Mouse (Mus musculus): Measurements from ENCODE around the gene Ttyh3. TPM values are rescaled to one million over a fixed set of nuclear protein-coding genes. Genes with fewer than 3 reads are reported as not detected.

The Ttyh3 gene
- polyA plus RNA-seq, 1 experiment from 2014 or later: 8.5 TPM

GRCm38 (mm10) chr5:140634798-140635722 is 13.8 kb downstream of the Ttyh3 start:
- Histone ChIP-seq H3K9ac (ENCODE audit: low read length) (no peak overlapping the region), H3K4me2 (replicated peaks; ENCODE audit: low read depth) (no peak overlapping the region), H3K27me3 (ENCODE audit: control insufficient read depth, insufficient read depth, low read length) (no peaks in the 10 kb centered on the region), H3K4me1 (replicated peaks; ENCODE audit: control insufficient read depth, insufficient read depth) (0 out of 2 replicates have a peak, but pooled peaks cover 3% of the 10 kb centered on the region), H3K4me3 (ENCODE audit: low read depth, low read length) (no peak overlapping the region), H3K27ac (replicated peaks) (no peak overlapping the region), H3K36me3 (ENCODE audit: control insufficient read depth, insufficient read depth, low read length) (peaks cover 19% of the 10 kb centered on the region), H3K9me3 (ENCODE audit: control insufficient read depth, low read length) (no peaks in the 10 kb centered on the region)
- 93% methylated on average over 26 of the region's 26 CpGs for WGBS
- TF ChIP-seq EP300 (optimal IDR thresholded peaks at IDR 0.05) (no peak), CTCF (IDR thresholded peaks at IDR 0.05; ENCODE audit: low read depth) (no peak)
- DNase-seq (ENCODE audit: low spot score) (no peak), ATAC-seq (ENCODE audit: low FRiP score, low TSS enrichment) (no peak)

DNA sequence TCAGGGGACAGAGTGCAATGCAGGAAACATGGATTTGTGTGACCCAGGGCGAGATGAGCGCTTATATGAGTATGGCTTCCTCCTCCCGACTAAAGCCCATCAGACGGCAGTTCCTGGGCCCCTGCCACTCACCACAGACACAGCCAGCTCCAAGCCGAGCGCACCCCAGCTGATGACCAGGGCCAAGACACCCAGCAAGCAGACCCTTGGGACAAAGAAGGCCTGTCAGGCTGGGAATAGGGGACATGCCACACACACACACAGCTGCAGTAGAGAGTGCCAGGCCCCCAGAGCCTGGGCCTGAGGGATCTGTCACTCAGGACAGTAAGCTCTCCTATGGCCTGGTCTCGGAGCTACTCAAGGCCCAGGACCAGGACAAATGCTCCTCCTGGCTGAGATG is 15.4 kb downstream of the Ttyh3 start:
- H3K4me2 ChIP-seq (replicated peaks; ENCODE audit: low read depth): no peak overlapping the region
- no peak overlapping the region for H3K27ac ChIP-seq (replicated peaks)
- H3K27me3 ChIP-seq (ENCODE audit: control insufficient read depth, insufficient read depth, low read length): no peaks in the 10 kb centered on the region
- whole genome bisulfite sequencing: 91% methylated on average over 7 of the region's 7 CpGs
- H3K4me3 ChIP-seq (ENCODE audit: low read depth, low read length): no peak overlapping the region
- no peak overlapping the region for H3K9ac ChIP-seq (ENCODE audit: low read length)
- H3K9me3 ChIP-seq (ENCODE audit: control insufficient read depth, low read length): no peaks in the 10 kb centered on the region
- no peak for ATAC-seq (ENCODE audit: low FRiP score, low TSS enrichment)
- no peak for TF ChIP-seq CTCF (IDR thresholded peaks at IDR 0.05; ENCODE audit: low read depth)
- no peak for TF ChIP-seq EP300 (optimal IDR thresholded peaks at IDR 0.05)
- DNase-seq (ENCODE audit: low spot score): no peak
- peaks cover 21% of the 10 kb centered on the region for H3K36me3 ChIP-seq (ENCODE audit: control insufficient read depth, insufficient read depth, low read length)
- no peaks in the 10 kb centered on the region for H3K4me1 ChIP-seq (replicated peaks; ENCODE audit: control insufficient read depth, insufficient read depth)

DNA sequence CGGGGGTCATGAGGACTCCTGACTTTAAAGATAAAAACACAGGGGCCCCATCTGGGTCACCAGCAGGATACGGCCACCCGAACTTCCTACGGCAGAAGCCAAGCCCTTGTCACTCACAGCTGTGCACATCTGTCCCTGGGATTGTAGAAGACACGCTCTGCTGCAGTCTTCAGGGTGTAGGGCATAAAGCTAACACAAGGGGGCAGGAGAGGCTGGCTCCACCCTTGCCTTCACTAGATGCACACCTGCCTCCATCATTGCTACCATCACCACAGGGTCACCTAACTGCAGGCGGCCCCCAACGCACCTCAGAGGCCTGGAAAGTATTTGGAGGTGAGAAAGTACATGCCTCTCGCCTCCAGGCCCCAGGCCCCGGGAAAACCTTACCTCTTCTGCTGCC is 19.8 kb downstream of the Ttyh3 start:
- TF ChIP-seq CTCF (IDR thresholded peaks at IDR 0.05; ENCODE audit: low read depth): peak; percentile 76
- TF ChIP-seq EP300 (optimal IDR thresholded peaks at IDR 0.05): no peak
- Histone ChIP-seq H3K4me3 (ENCODE audit: low read depth, low read length) (no peak overlapping the region), H3K9me3 (ENCODE audit: control insufficient read depth, low read length) (no peaks in the 10 kb centered on the region), H3K4me1 (replicated peaks; ENCODE audit: control insufficient read depth, insufficient read depth) (no peaks in the 10 kb centered on the region), H3K4me2 (replicated peaks; ENCODE audit: low read depth) (no peak overlapping the region), H3K9ac (ENCODE audit: low read length) (no peak overlapping the region), H3K36me3 (ENCODE audit: control insufficient read depth, insufficient read depth, low read length) (peaks cover 23% of the 10 kb centered on the region), H3K27me3 (ENCODE audit: control insufficient read depth, insufficient read depth, low read length) (no peaks in the 10 kb centered on the region), H3K27ac (replicated peaks) (no peak overlapping the region)
- DNase-seq (ENCODE audit: low spot score) (no peak), ATAC-seq (ENCODE audit: low FRiP score, low TSS enrichment) (no peak)
- 90% methylated on average over 9 of the region's 9 CpGs for WGBS

DNA sequence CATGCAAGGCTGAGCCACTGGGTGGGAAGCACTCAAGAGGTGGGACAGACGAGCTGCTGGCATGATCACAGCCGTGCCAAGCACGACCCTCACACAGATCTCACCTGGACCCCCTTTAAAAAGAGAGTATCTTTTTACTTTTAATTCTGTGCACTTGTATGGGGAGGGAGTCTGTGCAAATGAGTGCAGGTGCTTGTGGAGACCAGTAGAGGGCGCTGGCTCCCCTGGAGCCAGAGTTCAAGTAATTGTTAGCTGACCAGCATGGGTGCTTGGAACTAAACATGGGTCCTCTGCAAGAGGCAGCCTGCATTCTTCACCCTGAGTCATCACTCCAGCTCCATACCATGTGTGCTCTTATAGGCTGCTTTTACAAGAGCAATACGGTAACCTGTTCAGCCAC is 21.3 kb downstream of the Ttyh3 start:
- TF ChIP-seq EP300 (optimal IDR thresholded peaks at IDR 0.05) (no peak), CTCF (IDR thresholded peaks at IDR 0.05; ENCODE audit: low read depth) (peak; percentile 30; the same call in 1 of the 2 replicates)
- WGBS: 92% methylated on average over 5 of the region's 5 CpGs
- H3K4me3 ChIP-seq (ENCODE audit: low read depth, low read length): no peak overlapping the region

GRCm38 (mm10) chr5:140624961-140625360 is 23.9 kb downstream of the Ttyh3 start:
- Histone ChIP-seq H3K36me3 (ENCODE audit: control insufficient read depth, insufficient read depth, low read length) (peaks cover 33% of the 10 kb centered on the region), H3K9ac (ENCODE audit: low read length) (no peak overlapping the region), H3K4me3 (ENCODE audit: low read depth, low read length) (no peak overlapping the region), H3K27ac (replicated peaks) (no peak overlapping the region), H3K4me1 (replicated peaks; ENCODE audit: control insufficient read depth, insufficient read depth) (no peaks in the 10 kb centered on the region), H3K4me2 (replicated peaks; ENCODE audit: low read depth) (no peak overlapping the region), H3K9me3 (ENCODE audit: control insufficient read depth, low read length) (no peaks in the 10 kb centered on the region), H3K27me3 (ENCODE audit: control insufficient read depth, insufficient read depth, low read length) (no peaks in the 10 kb centered on the region)
- DNase-seq (ENCODE audit: low spot score) (no peak), ATAC-seq (ENCODE audit: low FRiP score, low TSS enrichment) (no peak)
- 90% methylated on average over 13 of the region's 13 CpGs for WGBS
- no peak for TF ChIP-seq CTCF (IDR thresholded peaks at IDR 0.05; ENCODE audit: low read depth)
- TF ChIP-seq EP300 (optimal IDR thresholded peaks at IDR 0.05): no peak

More for the DNA sequence above, 21.3 kb downstream of the Ttyh3 start:
- ATAC-seq (ENCODE audit: low FRiP score, low TSS enrichment) (no peak), DNase-seq (ENCODE audit: low spot score) (no peak)
- Histone ChIP-seq H3K9me3 (ENCODE audit: control insufficient read depth, low read length) (no peaks in the 10 kb centered on the region), H3K36me3 (ENCODE audit: control insufficient read depth, insufficient read depth, low read length) (peaks cover 32% of the 10 kb centered on the region), H3K9ac (ENCODE audit: low read length) (no peak overlapping the region), H3K27me3 (ENCODE audit: control insufficient read depth, insufficient read depth, low read length) (no peaks in the 10 kb centered on the region), H3K27ac (replicated peaks) (no peak overlapping the region), H3K4me1 (replicated peaks; ENCODE audit: control insufficient read depth, insufficient read depth) (no peaks in the 10 kb centered on the region), H3K4me2 (replicated peaks; ENCODE audit: low read depth) (no peak overlapping the region)

GRCm38 (mm10) chr5:140624238-140624637 is 24.6 kb downstream of the Ttyh3 start:
- Histone ChIP-seq H3K9me3 (ENCODE audit: control insufficient read depth, low read length) (no peaks in the 10 kb centered on the region), H3K4me1 (replicated peaks; ENCODE audit: control insufficient read depth, insufficient read depth) (no peaks in the 10 kb centered on the region), H3K4me3 (ENCODE audit: low read depth, low read length) (no peak overlapping the region), H3K27me3 (ENCODE audit: control insufficient read depth, insufficient read depth, low read length) (no peaks in the 10 kb centered on the region), H3K27ac (replicated peaks) (no peak overlapping the region), H3K36me3 (ENCODE audit: control insufficient read depth, insufficient read depth, low read length) (peaks cover 33% of the 10 kb centered on the region), H3K9ac (ENCODE audit: low read length) (no peak overlapping the region), H3K4me2 (replicated peaks; ENCODE audit: low read depth) (no peak overlapping the region)
- TF ChIP-seq CTCF (IDR thresholded peaks at IDR 0.05; ENCODE audit: low read depth): no peak
- TF ChIP-seq EP300 (optimal IDR thresholded peaks at IDR 0.05): no peak
- WGBS: 84% methylated on average over 5 of the region's 5 CpGs
- no peak for ATAC-seq (ENCODE audit: low FRiP score, low TSS enrichment)
- DNase-seq (ENCODE audit: low spot score): no peak

Data from stomach, postnatal 0 days (tissue).